Mouse (Mus musculus) megakaryocyte, embryonic 14.5 days (primary cell): ENCODE data around the gene Rmi2.

ENCODE experiments used
- FLI1 ChIP-seq: IDR thresholded peaks from 2 replicates; pipeline ENCODE4 v1.6.1; 2012; ENCODE audit warnings: low read length, inconsistent platforms, mixed read lengths
- GATA1 ChIP-seq: IDR thresholded peaks from 3 replicates; pipeline ENCODE4 v1.6.1; 2012; ENCODE audit warnings: mixed read lengths, low read length, inconsistent platforms, borderline replicate concordance

- TF ChIP-seq GATA1 (no peak), FLI1 (no peak)
Observed at GRCm38 (mm10) chr16:10812865-10813371, 21.9 kb upstream of the Rmi2 start, which contains the start of gene Gm11172.
